Comparison of ENCODE assay signal across 27 mouse cellular contexts in the genomic region with DNA sequence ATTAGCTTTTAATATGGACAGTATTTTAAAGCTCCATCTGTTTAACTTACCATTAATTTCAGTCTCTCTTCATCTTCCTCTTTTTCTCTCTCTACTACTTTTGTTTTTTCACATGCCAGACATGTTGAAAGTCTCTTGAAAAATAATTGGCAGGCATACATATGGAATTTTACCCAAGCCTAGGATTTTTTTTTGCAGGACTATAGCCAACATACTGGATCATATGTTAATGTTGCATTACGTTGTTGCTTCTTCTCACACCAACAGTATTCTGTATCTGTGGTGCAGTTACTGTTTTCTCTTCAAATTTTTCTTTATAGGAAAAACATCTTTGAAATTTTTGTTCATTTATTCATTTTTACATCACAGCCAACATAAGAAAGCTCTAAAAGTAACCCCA.
"Had no signal": no experiment of that assay in that cellular context is flagged by ENCODE, and none has a peak within 500 bp of the region (broad histone marks: within the 10 kb centered on the region; RNA-seq: fewer than 3 reads in every experiment).

No protein-coding gene starts in this region.

- H3K4me1 ChIP-seq: heart, embryonic 13.5 days; heart, embryonic 15.5 days; hindbrain, embryonic 13.5 days; hindbrain, embryonic 15.5 days; limb, embryonic 10.5 days; limb, embryonic 12.5 days; liver, embryonic 13.5 days; liver, embryonic 15.5 days had no signal

- ATAC-seq: hindbrain, postnatal 0 days; intestine, embryonic 16.5 days; liver, postnatal 0 days had no signal

- H3K4me2 ChIP-seq: heart, embryonic 11.5 days; heart, embryonic 13.5 days; heart, embryonic 15.5 days; hindbrain, embryonic 13.5 days; hindbrain, embryonic 15.5 days; limb, embryonic 12.5 days; liver, embryonic 11.5 days; liver, embryonic 13.5 days; liver, embryonic 15.5 days had no signal

- H3K27ac ChIP-seq: heart, adult 2 months; heart, embryonic 13.5 days; heart, embryonic 15.5 days; hindbrain, embryonic 13.5 days; hindbrain, embryonic 15.5 days; hindbrain, postnatal 0 days; layer of hippocampus, adult 2 months; left cerebral cortex, adult 2 months; limb, embryonic 10.5 days; limb, embryonic 12.5 days; liver, embryonic 13.5 days; liver, embryonic 15.5 days had no signal

- DNase-seq: gastrocnemius, postnatal 14 days; gastrocnemius, postnatal 36 days; heart, adult 11 months; heart, adult 2 months; heart, postnatal 14 days; heart, postnatal 36 days; kidney, adult 11 months; kidney, adult 8-10 months; kidney, postnatal 10 days; kidney, postnatal 25 days; kidney, postnatal 4 days; liver; liver, embryonic 13.5 days; liver, postnatal 0 days had no signal

- H3K4me3 ChIP-seq: heart, adult 2 months; heart, embryonic 13.5 days; heart, embryonic 15.5 days; hindbrain, embryonic 13.5 days; hindbrain, embryonic 15.5 days; layer of hippocampus, adult 2 months; left cerebral cortex, adult 2 months; limb, embryonic 10.5 days; limb, embryonic 12.5 days; liver, embryonic 13.5 days; liver, embryonic 15.5 days had no signal

- H3K27me3 ChIP-seq: heart, embryonic 13.5 days; heart, embryonic 15.5 days; hindbrain, embryonic 13.5 days; hindbrain, embryonic 15.5 days; limb, embryonic 12.5 days; liver, embryonic 13.5 days; liver, embryonic 15.5 days had no signal

- H3K9ac ChIP-seq: heart, embryonic 13.5 days; heart, embryonic 15.5 days; hindbrain, embryonic 13.5 days; hindbrain, embryonic 15.5 days; limb, embryonic 12.5 days; liver, embryonic 13.5 days; liver, embryonic 15.5 days; liver, postnatal 0 days had no signal

- H3K36me3 ChIP-seq: heart, embryonic 13.5 days; heart, embryonic 15.5 days; hindbrain, embryonic 13.5 days; hindbrain, embryonic 15.5 days; limb, embryonic 10.5 days; limb, embryonic 12.5 days; liver, embryonic 13.5 days; liver, embryonic 15.5 days had no signal

- H3K9me3 ChIP-seq: heart, embryonic 13.5 days; heart, embryonic 15.5 days; hindbrain, embryonic 13.5 days; hindbrain, embryonic 15.5 days; limb, embryonic 10.5 days; limb, embryonic 12.5 days; liver, embryonic 13.5 days; liver, embryonic 15.5 days had no signal
